Mouse (Mus musculus) spleen, embryonic (tissue): ENCODE data around the gene Ms4a18.
"Not testable (repeated sequence)": the region's sequence is repeated elsewhere in the genome, so short reads cannot be mapped to it uniquely, and the experiment has no call there.

Experiments
- CTCF ChIA-PET: fragments of 350-600 bp; sonication (Branson Sonifier 250); formaldehyde crosslinking; loops from one replicate; lab custom pipeline; 2022; lab: Charles Lee

Ms4a18 gene

DNA sequence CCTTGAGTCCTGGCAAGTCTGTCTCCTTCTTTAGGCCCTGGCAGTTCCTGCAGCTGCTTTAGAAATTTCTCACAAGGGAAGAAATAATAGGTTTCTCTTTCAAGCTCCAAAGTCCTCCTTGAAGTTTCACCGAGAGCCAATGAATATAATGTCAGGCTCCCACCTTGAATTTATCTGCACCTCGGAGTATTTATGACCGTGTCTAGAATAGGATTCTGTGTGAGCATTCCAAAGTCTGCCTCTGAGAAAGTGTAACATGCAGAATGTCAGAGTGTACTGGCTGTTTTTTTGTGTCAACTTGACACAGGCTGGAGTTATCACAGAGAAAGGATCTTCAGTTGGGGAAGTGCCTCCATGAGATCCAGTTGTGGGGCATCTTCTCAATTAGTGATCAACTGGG, at the start of gene Ms4a18:
Ms4a18 (minus strand) TSS at position 141 of the 400 bp plus-strand sequence.
- CTCF ChIA-PET: no interaction called here

DNA sequence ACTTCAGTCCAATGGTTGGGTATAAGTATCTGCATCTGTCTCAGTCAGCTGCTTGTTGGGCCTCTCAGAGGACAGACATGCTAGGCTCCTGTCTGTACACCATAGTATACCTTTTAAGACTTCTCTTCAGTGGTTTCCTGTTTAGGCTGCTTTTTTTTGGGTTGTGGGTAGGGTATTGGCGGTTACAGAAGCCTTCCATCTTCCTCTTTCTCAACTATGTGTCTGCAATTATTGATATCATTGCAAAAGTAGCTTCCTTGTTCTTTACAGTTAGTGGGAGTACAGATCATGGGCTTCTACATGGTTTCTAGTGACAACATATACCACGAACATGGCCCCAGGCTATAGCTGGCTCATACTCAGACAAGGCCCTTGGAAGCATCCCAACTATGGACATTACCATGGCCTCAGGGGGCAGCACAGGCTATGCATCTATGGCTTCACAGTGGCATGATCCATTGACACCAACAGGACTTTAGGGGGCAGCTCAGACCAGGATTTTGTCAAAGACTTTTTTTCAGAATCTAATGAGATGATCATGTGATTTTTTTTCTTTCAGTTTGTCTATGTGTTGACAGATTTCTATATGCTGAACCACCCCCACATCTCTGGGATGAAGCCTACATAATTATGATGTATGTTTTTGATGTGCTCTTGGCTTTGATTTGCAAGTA, 47.5 kb upstream of the Ms4a18 start:
- CTCF ChIA-PET: no interaction called here

DNA sequence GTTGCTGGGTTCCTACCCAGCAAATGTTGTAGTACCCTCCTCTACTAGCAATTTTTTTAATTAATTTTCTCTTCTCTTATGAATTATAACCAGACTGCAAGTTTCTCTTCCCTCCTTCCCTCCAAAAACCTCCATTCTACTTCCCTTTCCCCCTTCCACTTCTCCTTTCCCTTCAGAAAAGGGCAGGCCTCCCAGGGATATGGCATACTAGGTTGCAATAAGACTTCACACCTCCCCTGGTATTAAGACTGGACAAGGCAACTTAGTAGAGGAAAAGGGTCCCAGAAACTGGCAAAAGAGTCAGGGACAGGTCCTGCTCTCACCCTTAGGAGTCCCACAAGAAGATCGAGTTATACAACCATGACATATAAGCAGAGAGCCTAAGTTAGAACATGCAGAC, 43.1 kb upstream of the Ms4a18 start:
- CTCF ChIA-PET: no interaction called here

DNA sequence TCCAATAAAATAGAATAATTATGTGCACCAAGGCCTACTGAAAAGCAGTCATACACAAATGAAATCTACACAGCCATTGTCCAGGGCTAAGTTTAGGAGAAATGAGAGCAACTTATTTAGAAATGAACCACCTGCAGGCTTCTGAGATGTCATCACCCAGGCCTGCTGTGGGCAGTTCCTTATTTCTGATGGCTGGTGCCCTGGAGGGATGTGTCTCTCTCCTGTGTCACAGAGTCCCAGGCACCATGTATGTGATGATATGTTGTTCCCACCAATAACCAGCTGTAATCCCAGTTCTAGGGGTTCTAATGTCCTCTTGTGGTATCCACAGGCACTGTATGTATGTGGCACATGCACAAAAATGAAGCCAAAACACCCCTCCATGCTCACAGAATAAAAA, 42.1 kb upstream of the Ms4a18 start:
- CTCF ChIA-PET: interaction anchor here (0.5 kb wide), 1 partner anchor 127 kb away, joined by 3 read pairs; no protein-coding TSS in a partner anchor

DNA sequence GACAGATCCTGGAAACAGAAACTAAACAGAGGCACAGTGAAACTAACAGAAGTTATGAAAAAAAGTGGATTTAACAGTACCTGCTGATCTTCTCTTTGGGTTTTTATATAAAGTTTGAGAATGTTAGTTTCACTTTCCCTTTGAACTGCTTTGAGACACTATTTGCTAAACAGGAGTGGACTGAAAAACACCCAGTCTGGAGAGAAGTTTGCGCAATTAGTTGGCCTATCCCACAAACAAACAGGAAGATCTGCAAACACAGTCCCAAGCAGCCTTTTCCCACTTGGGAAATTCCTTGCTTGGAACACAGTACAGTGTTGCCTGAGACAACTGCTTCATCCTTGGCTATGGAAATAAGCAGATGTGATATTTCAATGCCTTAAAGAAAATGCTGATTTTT, 37.9 kb upstream of the Ms4a18 start:
- CTCF ChIA-PET: not testable (repeated sequence)

DNA sequence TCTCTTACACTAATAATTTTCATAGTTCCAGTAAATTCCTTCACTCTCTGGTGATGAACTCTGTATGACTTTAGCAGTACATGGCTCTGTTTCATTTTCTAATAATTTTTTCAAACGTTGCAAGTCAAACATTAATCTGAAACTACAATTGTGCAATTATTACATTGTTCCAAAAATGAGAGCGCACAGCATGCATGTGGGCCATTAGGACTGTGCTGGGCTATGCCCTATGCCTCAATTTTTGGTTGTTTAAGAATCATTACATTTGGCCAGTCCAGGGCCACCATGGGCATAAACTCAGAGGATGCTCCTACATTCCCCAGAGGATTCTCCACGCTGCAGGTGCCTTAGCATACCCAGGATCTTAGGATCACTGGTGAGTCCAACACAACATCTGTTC, 35.4 kb upstream of the Ms4a18 start:
- CTCF ChIA-PET: no interaction called here

DNA sequence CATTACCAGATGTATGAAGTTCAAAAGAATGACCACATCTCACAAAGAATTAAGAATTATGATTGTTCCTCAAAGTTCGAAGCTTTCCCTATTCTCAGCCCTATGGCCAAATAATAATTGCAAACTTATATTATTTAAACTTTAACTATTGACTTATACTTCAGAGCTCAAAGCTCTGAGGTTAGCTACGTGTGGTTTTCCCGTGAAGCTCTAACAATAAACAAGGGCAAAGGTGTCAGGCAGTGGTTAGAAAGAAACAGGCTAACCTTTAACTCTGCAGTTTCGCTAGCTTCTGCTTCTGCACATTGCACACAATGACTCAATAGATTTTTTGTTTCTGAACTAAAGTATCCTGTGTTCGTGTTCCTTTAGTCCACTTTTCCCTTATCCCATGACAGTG, 35.0 kb upstream of the Ms4a18 start:
- CTCF ChIA-PET: no interaction called here

DNA sequence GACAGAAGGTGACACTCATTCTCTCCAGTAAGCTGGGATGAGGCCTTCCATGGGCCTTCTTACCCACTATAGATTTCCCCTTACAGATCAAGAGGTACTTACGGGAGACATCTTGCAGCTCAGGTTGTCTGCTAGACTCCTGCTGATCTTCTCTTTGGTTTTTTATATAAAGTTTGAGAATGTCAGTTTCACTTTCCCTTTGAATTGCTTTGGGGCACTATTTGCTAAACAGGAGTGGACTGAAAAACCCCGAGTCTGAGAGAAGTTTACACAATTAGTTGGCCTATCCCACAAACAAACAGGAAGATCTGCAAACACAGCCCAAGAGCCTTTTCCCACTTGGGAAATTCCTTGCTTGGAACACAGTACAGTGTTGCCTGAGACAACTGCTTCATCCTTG, 32.5 kb upstream of the Ms4a18 start:
- CTCF ChIA-PET: no interaction called here

DNA sequence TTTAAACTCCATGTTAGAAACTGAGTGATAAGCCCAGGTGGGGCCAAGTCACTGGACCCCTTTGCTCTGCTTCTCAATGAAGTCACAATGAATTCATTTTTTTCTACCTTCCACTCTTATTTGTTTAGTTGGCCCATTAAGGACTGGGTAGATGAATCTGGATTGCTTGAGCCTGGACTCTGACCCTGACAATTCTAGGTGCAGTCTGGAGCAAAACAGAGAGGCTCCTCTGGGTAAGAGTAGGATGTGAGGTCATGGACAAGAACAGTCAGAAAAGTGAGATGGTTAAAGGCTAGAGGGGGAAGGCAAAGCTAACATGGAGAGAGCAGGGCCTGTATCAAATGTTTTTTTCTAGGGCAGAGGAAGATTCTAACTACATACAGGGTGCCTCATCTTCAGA, 31.6 kb upstream of the Ms4a18 start:
- CTCF ChIA-PET: interaction anchor here (0.7 kb wide), 1 partner anchor 70 kb away, joined by 3 read pairs; no protein-coding TSS in a partner anchor

DNA sequence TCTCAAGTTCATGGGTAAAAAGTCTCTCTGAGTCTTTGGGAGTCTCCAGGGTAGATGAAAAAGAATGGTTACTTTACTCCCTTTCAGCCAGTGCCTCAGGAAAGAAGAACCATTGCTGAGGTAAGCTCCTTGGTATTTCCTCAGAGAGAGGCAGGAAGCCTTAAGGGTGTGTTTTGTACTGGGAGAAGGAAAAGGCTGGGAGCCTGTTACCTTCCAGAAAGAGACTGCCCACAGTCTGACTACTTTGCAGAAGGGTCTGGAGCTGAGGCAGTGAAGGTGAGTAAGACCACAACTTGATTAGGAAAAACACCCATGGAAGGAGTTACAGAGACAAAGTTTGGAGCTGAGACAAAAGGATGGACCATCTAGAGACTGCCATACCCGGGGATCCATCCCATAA, 30.7 kb upstream of the Ms4a18 start:
- CTCF ChIA-PET: no interaction called here

DNA sequence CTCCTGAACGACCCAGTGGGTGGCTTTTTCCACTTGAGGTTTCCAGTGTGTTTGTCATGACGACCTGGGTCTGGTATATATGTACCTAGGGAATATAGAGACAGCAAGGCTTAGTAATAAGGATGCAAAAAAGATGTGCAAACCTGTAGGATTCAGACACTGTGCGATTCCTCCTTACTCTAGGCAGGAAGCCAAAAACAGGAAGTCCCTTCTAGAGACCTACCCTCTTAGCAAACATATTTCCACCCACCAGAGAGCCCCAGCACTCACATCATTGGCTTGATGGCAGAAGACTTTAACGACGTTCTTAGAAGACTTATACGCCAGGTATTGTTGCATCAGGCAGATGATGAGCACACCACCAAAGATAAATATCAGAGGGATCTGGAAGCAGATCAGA, 30.2 kb upstream of the Ms4a18 start:
- CTCF ChIA-PET: no interaction called here

DNA sequence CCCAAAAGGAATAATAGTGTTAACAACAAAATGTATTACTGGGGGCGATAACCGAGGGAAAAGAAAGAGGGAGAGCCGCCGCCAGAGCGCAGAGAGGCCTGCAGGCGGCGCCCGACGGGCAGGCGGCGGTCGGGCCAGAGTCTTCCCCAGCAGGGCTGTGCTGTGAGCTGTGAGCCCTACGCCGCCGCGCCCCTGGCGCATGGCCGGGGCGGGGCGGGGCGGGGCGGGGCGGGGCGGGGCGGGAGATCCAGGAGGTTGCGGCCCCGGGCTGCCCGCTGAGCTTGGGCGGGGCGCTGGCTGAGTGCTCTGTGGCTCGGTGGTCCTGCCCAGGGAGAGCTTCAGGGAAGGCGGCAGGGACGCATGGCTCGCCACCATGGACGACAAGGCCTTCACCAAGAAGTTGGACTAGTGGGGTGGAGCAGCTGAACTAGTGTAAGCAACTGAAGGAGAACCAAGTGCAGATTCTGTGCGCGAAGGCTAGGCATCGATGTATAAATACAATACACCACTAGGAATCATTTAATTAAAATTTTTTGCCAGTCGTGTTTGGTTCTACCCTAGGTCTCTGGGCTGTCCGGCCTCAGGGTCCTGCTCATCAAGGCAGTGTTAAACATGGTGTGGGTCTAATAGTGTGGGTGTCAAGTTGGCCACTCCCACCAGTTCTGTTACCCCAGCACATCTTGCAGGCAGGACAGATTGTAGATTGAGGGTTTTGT, 27.3 kb upstream of the Ms4a18 start:
- CTCF ChIA-PET: no interaction called here

DNA sequence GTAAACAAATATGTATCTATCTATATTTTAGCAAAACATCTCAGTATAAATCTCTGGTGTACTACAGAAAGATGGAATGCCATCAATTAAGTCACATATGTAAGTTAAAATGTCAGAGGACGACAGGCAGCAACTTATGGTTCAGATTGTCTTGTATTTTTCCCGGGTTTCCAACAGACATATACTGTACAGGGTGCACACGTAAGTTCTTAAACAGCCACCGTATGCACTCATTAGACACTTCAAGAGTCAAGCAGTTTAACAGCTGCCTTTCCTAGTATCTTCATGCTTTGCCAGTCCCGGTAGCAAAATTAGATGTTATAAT, 26.8 kb upstream of the Ms4a18 start:
- CTCF ChIA-PET: no interaction called here

DNA sequence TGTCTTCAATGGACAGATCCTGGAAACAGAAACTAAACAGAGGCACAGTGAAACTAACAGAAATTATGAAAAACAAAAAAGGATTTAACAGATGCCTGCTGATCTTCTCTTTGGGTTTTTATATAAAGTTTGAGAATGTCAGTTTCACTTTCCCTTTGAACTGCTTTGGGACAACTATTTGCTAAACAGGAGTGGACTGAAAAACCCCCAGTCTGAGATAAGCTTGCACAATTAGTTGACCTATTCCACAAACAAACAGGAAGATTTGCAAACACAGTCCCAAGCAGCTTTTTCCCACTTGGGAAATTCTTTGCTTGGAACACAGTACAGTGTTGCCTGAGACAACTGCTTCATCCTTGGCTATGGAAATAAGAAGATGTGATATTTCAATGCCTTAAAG, 19.7 kb upstream of the Ms4a18 start:
- CTCF ChIA-PET: no interaction called here

DNA sequence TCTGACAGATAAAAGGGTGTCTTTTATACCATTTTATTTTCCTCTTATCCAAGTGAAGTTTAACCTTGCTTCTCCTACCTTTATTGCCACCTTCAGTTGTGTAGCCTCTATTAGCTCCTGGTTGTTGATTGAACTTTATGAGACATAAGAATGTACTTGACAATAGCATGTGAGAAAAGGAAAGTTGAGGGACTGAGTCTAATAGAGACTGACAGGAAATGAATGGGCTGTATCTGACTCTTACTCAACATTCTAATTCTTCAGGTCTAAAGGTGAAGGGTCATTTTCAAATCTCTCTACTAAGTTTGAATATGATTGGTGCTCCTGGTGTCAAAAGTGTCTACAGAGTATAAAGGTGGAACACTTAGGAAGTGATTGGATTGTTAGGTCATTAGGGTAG, 4.6 kb upstream of the Ms4a18 start:
- CTCF ChIA-PET: no interaction called here

DNA sequence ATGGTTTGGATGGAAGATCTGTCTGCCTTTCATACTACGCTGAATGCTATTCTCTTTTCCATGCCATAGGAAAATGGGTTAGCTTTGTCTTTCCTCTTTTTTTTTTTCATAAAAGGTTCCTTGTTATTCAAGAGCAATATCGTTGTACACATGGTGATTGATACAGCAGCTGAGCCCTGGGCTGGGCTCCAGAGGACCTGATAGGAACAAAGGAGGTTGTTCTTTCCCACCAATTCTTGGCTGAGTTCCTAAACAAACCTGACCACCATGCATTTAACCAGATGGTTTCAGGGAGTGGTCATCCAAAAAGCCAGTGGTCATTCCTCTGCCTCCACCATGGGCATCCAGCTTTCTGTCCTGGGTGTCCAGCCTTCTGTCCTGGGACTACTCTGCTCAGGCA, 580 bp downstream of the Ms4a18 start:
- CTCF ChIA-PET: no interaction called here

DNA sequence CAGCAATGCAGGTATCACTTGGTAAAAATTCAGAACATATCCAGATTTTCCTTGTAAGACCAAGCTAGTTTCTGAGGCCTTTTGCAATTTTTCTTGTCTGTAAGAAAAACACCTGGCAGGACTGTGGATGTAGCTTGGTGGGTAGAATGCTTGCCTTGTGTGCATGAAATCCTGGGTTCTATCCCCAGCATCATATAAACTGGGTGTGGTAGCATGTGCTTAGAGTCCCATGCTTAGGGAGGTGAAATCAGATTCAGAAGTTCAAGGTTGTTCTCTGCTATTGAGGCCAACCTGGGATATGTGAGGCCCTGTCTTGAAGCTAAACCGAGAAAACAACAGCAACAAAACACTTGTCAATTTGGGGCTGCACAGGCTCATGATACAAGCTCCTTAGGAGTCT, 1.8 kb downstream of the Ms4a18 start:
- CTCF ChIA-PET: interaction anchor here (0.5 kb wide), 1 partner anchor 65 kb away, joined by 3 read pairs; no protein-coding TSS in a partner anchor

DNA sequence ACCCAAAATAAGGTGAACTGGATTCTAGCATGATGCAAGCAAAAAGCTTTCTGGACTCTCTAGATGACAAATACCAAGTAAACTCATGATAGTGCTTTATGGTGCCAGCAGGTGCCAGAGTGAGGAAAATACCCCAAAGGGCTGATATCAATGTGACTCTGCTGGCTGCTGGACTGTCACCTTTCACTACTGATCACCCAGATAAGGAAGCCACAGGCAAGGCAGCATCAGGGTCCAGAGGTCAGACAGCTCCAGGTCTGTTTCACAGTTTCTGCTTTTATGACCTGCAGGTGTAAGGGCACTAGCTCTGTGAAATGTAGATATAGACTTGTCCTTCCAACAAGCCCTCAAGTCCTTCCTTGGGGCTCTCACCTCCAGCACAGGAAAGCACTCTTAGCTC, 2.4 kb downstream of the Ms4a18 start:
- CTCF ChIA-PET: interaction anchor here (0.5 kb wide), 1 partner anchor 64 kb away, joined by 3 read pairs; no protein-coding TSS in a partner anchor

DNA sequence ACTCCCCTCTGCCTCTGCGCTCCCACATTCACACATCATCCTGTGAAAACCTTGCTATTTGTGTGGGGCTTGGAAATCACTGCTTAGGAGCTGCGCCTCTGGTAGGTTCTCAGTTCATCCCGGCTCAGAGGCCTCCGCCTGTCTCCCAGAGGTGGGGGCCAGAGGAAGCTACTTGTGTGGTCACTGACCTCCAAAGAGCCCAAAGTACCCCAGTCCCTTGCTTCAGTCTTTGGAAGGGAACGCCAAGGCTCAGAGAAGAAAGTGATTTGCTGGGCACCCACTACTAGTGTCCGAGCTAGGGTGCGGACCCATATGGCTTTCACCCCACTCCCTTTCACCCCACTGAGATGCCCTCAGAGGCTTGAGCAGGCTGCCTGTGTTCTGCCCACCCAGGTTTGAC, 24.7 kb downstream of the Ms4a18 start, which contains the start of gene Ms4a15:
Ms4a15 (minus strand) TSS at position 101 of the 400 bp plus-strand sequence.
- CTCF ChIA-PET: interaction anchor here (0.6 kb wide), 1 partner anchor 25 kb away, joined by 3 read pairs; no protein-coding TSS in a partner anchor

DNA sequence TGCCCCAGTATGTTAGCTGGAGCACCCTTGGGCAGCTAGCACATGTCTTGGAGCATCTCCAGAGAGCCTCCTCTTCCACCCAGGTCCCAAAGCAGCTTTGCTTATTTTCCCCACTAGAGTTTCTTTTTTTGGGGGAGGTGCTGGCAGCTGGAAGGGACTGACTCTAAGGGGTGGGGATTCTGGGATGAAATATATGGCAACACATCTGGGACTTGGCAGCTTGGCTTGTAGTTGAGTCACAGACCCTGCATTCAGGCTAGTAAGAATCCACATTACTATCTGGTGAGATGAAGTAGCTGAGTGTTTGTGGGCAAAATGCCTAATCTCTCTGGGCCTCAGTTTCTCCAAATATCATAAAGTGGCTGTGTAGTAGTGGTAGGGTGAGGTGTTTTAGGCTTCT, 25.9 kb downstream of the Ms4a18 start:
- CTCF ChIA-PET: no interaction called here

DNA sequence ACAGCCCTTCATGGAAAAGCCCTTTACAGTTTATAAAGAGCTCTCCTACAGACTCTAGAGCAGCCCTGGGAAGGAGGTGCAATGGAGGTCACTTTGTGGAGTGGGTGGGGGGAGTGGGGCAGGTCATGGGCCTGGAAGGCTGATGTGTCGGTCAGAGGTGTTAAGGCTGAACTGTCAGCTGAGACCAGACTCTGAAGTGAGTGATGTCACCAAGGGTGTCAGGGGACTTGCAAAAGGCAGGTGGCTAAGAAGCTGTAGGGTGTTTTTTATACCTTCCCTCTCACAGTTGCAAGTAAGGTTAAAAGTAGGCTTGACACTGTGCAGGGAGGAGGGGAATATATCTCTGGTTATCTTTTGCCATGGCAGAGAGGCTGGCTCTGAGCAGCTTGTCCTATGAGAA, 27.1 kb downstream of the Ms4a18 start:
- CTCF ChIA-PET: interaction anchor here (0.6 kb wide), 1 partner anchor 505 kb away, joined by 9 read pairs; no protein-coding TSS in a partner anchor

DNA sequence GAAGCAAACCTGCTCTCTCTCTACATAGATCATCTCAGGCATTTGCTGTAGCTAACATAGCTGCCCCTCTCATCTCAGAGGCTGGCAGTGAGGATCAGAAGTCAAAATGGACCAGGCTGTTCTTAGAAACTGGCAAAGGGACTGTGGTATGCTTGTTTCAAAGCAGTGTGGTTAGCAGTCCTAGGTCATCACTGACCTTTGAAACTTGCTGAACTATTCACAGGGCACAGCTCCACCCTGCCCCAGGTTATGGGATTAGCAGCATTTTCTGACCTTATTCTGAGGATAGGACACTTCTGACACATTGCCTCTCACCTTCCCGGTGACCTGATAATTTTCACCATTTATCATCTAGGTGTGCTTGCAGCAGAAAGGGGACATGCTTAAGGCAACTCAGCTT, 29.3 kb downstream of the Ms4a18 start:
- CTCF ChIA-PET: interaction anchor here (0.7 kb wide), 1 partner anchor 21 kb away, joined by 6 read pairs; no protein-coding TSS in a partner anchor

DNA sequence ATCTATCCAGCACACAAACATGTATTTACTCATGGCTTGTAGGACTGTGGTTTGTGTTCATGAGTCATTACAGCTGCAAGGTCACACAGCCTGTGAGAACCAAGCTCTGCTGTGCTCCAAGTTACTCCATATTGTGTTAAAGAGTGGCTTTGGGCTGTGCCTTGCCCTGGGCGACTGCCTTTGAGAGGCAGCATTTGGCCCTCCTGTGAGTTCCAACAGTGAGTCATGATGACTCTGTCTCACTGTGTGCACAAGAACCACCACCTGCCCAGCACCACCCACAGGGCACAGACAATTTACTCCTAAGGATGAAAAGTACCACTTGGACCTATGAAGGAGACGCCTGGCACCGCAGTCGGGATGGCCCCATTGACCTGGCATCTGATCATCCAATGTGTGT, 31.9 kb downstream of the Ms4a18 start:
- CTCF ChIA-PET: no interaction called here
